Mouse (Mus musculus) liver, adult (tissue): ENCODE measurements around the gene Hus1b.

Experiments
- GATA4 ChIP-seq: IDR thresholded peaks from 2 replicates; pipeline ENCODE4 v1.6.1; 2014; ENCODE audit warnings: mild to moderate bottlenecking, low read length; ENCODE audit not compliant: insufficient replicate concordance

Hus1b gene

DNA sequence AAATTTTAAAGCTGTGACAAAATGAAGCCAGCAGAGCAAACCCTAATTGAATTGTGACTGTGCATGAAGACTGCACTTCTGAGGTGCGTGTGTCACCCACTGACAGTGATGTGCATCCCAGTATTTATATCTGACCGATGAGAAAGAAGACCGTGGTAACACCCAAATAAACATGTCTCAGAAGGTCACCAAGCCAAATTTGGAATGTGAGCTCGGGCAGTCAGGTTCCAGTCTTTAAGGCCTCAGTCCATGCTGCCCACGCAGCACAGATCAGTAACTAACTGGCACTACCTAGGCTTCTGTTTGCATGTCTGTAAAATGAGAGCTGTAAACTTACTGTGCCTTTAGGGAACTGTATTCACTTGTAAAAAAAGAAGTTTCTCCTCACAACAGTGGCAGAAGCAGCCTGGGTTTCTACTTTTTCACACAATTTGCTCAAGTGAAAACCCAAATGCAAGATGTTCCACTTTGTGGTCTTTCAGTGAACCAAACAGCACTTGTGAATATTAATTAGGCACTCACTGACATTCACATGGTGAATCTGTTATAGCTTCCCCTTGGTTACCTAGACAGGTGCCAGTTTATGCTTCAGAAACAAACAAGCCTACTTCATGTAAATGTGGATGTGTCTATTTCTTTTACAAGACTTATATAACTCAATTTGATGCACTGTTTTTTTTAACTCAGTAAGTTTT is 35.5 kb downstream of the Hus1b start:
- TF ChIP-seq GATA4 = no peak

DNA sequence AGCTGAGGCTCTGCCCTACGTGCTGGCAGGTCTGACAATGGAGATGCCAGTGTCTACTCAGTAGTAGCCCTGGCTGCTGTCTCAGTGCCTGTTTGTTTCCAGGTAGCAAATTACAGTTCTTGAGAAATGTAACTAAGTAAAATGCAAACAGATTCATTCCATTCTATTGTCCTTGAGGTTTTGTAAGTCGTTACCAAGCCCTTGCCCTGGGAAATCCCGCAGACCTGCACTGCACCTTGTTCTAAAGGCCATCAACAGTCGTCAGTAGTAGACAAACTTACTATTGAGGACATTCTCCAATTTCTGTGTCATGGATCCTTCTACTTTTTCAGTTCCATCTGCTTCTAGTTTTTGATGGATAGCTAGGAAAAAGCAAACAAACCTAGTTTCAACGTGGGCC is 36.7 kb downstream of the Hus1b start:
- no peak for TF ChIP-seq GATA4

DNA sequence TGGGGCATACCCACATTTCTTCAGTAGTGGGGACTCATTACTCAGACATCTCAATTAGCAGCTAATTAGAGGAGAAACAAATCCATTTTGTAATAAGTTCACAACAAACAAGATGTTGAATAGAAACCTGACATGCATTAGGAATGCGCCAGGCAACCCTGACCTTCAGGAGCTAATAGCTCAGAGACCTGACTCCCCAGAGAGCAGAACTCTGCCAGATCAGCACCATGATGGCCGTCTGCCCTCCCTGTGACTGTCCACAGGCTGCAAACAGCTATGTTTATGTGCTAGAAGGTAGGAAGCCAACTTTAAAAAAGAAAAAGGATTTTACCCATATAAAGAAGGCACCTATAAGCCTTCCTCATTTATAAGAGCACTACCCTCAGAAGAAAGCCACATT is 45.3 kb downstream of the Hus1b start:
- no peak for TF ChIP-seq GATA4

DNA sequence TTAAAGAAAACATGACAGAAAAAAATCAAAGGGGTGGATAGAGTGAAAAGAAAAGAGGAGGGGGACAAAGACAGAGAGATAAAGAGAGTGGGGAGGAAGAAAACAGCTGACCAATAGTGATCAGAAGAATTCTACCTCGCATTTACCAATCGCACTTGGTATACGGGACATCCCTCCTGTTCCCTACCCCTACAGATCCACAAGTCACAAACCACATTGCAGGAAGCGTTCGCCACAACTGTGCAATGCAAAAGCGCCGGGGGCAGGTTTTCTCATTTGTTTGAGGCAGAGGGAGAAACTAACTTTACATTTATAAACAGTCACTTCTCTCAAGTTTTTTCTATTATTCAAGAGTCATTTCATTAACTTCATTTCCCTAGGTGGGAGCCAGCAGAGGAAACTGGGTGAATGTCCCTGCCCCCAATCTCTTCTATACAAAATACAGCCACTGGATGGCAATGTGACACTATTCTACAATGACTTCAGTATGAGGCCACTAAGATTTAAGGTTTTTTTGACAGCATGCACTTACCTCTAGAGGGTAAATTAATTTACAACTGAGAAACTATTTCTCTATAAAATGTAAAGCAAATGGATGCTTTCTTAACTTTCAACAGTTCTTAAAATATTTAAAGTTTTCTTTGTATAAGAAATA is 46.0 kb downstream of the Hus1b start:
- TF ChIP-seq GATA4 = no peak
